Mouse (Mus musculus) kidney, postnatal 25 days (tissue): ENCODE measurements around the gene H2-Q10.

Source experiments
- DNase-seq, 2 experiments: peaks; one replicate each; pipeline ENCODE4 v3.0.0; 2021; ENCODE audit warnings: mixed read lengths in 2 of 2

The H2-Q10 gene

GRCm38 (mm10) chr17:35515911-35516640 lies 46.2 kb downstream of the H2-Q10 start:
- peak; percentile 26 to 46 for DNase-seq

GRCm38 (mm10) chr17:35516652-35517500 lies 47.0 kb downstream of the H2-Q10 start, which contains the start of the genes Tcf19 and Cchcr1:
Tcf19 (minus strand) TSS chr17:35516824.
Cchcr1 (plus strand) TSS chr17:35517100.
- DNase-seq, result peak; percentile 99

GRCm38 (mm10) chr17:35517526-35517925 lies 47.6 kb downstream of the H2-Q10 start:
- DNase-seq, result peak in 1 of 2 experiments; percentile 35
